Mouse (Mus musculus) neural tube, embryonic 11.5 days (tissue): ENCODE measurements around the gene Maml2. TPM values are rescaled to one million over a fixed set of nuclear protein-coding genes. Genes with fewer than 3 reads are reported as not detected.

ENCODE experiments used
- ATAC-seq: fragments of 200-750 bp; cut with Nextera tagmentation; 2 replicates; pipeline ENCODE4 v1.8.0; 2017; ENCODE audit warnings: moderate number of reproducible peaks, mild to moderate bottlenecking, moderate TSS enrichment, moderate library complexity; ENCODE audit not compliant: insufficient read depth, low FRiP score, low TSS enrichment
- DNase-seq: peaks from one replicate; pipeline ENCODE4 v3.0.0-alpha.2; 2015; ENCODE audit warnings: low spot score
- H3K27ac ChIP-seq: fragments of 300-500 bp; sonication (generic); 2 replicates; pipeline ENCODE4 v1.5.1; 2014; ENCODE audit warnings: low read depth, mild to moderate bottlenecking, low read length
- H3K27me3 ChIP-seq: fragments of 300-500 bp; sonication (generic); 2 replicates; pipeline ENCODE4 v1.6.1; 2014; ENCODE audit warnings: mild to moderate bottlenecking, low read length, mixed read lengths; ENCODE audit not compliant: control insufficient read depth, insufficient read depth
- H3K36me3 ChIP-seq: fragments of 300-500 bp; sonication (generic); 2 replicates; pipeline ENCODE4 v1.6.1; 2014; ENCODE audit warnings: mild to moderate bottlenecking, low read length, moderate library complexity, mixed read lengths; ENCODE audit not compliant: control insufficient read depth, insufficient read depth
- H3K4me1 ChIP-seq: fragments of 300-500 bp; sonication (generic); 2 replicates; pipeline ENCODE4 v1.6.1; 2014; ENCODE audit warnings: low read length, mixed read lengths; ENCODE audit not compliant: control insufficient read depth, insufficient read depth
- H3K4me2 ChIP-seq: fragments of 300-500 bp; sonication (generic); 2 replicates; pipeline ENCODE4 v1.6.1; 2014; ENCODE audit warnings: low read depth, mild to moderate bottlenecking, moderate library complexity
- H3K4me3 ChIP-seq: fragments of 300-500 bp; sonication (generic); 2 replicates; pipeline ENCODE4 v1.5.1; 2014; ENCODE audit warnings: low read depth, low read length
- H3K9ac ChIP-seq: fragments of 300-500 bp; sonication (generic); 2 replicates; pipeline ENCODE4 v1.6.1; 2014; ENCODE audit warnings: mild to moderate bottlenecking, low read length
- H3K9me3 ChIP-seq: fragments of 300-500 bp; sonication (generic); 2 replicates; pipeline ENCODE4 v1.6.1; 2016; ENCODE audit warnings: low read length; ENCODE audit not compliant: control insufficient read depth
- WGBS: fragments of 180-500 bp; shearing (Covaris S2); extraction: QIAGEN DNeasy Blood & Tissue Kit; methylation state at CpG from one replicate; pipeline ENCODE4 v1.1.7; 2014; 5-methylcytosine and 5-hydroxymethylcytosine counted together
- polyA plus RNA-seq: library from polyadenylated mRNA; unstranded; fragments of >200 nt; fragmentation: Nextera tagmentation; extraction: Ambion mirVana; gene quantifications from 2 replicates; pipeline ENCODE4 v1.2.1, GENCODE M21; 2014

The Maml2 gene
- polyA plus RNA-seq, 1 experiment from 2014 or later, result 14.1 TPM

GRCm38 (mm10) chr9:13574913-13575312, 277.2 kb downstream of the Maml2 start:
- ATAC-seq (no peak), DNase-seq (no peak)
- H3K9me3 ChIP-seq, result no peaks in the 10 kb centered on the region
- H3K27me3 ChIP-seq, result no peaks in the 10 kb centered on the region
- H3K27ac ChIP-seq, result no peak overlapping the region
- no peaks in the 10 kb centered on the region; the same call in 1 of the 2 replicates for H3K4me1 ChIP-seq
- no peak overlapping the region for H3K9ac ChIP-seq
- no peaks in the 10 kb centered on the region for H3K36me3 ChIP-seq
- 60% methylated on average over 2 of the region's 2 CpGs for WGBS
- H3K4me3 ChIP-seq, result no peak overlapping the region
- H3K4me2 ChIP-seq, result no peak overlapping the region

- Histone ChIP-seq H3K4me1 (peaks cover under 1% of the 10 kb centered on the region; the same call in 1 of the 2 replicates), H3K4me3 (no peak overlapping the region), H3K9me3 (no peaks in the 10 kb centered on the region), H3K9ac (no peak overlapping the region), H3K4me2 (no peak overlapping the region), H3K27ac (no peak overlapping the region), H3K27me3 (no peaks in the 10 kb centered on the region), H3K36me3 (no peaks in the 10 kb centered on the region)
- no peak for ATAC-seq
- WGBS, result 79% methylated on average over 1 of the region's 1 CpGs
- no peak for DNase-seq
Measured at GRCm38 (mm10) chr9:13577150-13577549, 279.4 kb downstream of the Maml2 start.

- ATAC-seq, result no peak
- no peak for DNase-seq
- H3K27ac ChIP-seq, result no peak overlapping the region
- H3K36me3 ChIP-seq, result no peaks in the 10 kb centered on the region
- H3K4me2 ChIP-seq, result no peak overlapping the region
- no peak overlapping the region for H3K9ac ChIP-seq
- no peak overlapping the region for H3K4me3 ChIP-seq
- 83% methylated on average over 5 of the region's 5 CpGs for whole genome bisulfite sequencing
- no peaks in the 10 kb centered on the region for H3K27me3 ChIP-seq
- H3K4me1 ChIP-seq, result peaks cover 4% of the 10 kb centered on the region
- no peaks in the 10 kb centered on the region for H3K9me3 ChIP-seq
Measured at GRCm38 (mm10) chr9:13581184-13581583, 283.4 kb downstream of the Maml2 start.

GRCm38 (mm10) chr9:13583952-13584351, 286.2 kb downstream of the Maml2 start:
- no peak for DNase-seq
- no peak overlapping the region for H3K9ac ChIP-seq

GRCm38 (mm10) chr9:13584435-13584834, 286.7 kb downstream of the Maml2 start:
- DNase-seq (no peak), ATAC-seq (no peak)
- peaks cover 7% of the 10 kb centered on the region for H3K4me1 ChIP-seq
- no peak overlapping the region for H3K4me2 ChIP-seq
- H3K36me3 ChIP-seq, result no peaks in the 10 kb centered on the region
- no peak overlapping the region for H3K27ac ChIP-seq
- H3K4me3 ChIP-seq, result no peak overlapping the region
- H3K9ac ChIP-seq, result no peak overlapping the region
- H3K9me3 ChIP-seq, result no peaks in the 10 kb centered on the region
- WGBS, result 82% methylated on average over 3 of the region's 3 CpGs
- no peaks in the 10 kb centered on the region for H3K27me3 ChIP-seq

More at GRCm38 (mm10) chr9:13583952-13584351, 286.2 kb downstream of the Maml2 start:
- H3K36me3 ChIP-seq, result no peaks in the 10 kb centered on the region
- no peak overlapping the region for H3K4me2 ChIP-seq
- H3K4me3 ChIP-seq, result no peak overlapping the region
- H3K9me3 ChIP-seq, result no peaks in the 10 kb centered on the region
- peaks cover 7% of the 10 kb centered on the region for H3K4me1 ChIP-seq
- H3K27ac ChIP-seq, result no peak overlapping the region
- H3K27me3 ChIP-seq, result no peaks in the 10 kb centered on the region
- no peak for ATAC-seq
- 50% methylated on average over 5 of the region's 5 CpGs for WGBS

DNA sequence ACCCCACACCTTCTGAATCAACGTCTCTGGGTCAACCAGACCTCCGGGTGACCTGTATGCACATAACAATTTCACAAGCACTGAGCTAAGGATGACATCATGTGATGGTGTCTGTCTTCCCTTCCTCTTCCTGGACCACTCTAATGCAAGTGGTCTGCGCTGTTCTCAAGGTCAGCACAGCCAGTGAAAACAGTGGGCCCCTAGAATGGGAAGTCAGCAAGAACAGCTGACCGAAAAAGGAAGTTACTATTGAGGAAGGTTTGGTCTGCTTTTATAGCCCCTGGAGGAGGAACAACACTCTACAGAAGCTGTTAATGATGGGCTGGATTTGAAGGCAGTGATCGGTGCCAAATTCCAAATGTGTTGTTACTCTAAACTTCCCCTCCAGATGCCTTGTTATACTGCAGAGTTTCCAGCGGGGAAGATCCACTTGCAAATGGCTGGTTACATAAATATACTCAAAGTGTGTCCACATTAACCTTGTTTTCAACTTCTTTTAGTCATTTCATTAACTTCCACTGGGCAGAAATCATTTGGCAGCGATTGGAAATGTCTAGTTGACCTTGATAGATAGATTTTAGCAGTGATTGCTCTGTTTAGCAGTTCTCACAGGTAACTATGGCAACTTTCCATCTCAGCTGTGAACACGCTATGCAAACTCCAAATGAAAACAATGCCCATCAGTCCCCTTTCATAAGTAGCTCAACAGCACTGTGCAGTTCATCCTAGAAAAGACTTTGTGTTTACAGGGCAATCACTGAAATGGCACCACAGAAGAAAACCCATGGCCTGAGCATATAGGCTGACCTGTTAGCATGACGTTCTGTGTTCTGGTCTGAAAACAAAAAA, 289.6 kb downstream of the Maml2 start:
- WGBS, result 64% methylated on average over 9 of the region's 9 CpGs

DNA sequence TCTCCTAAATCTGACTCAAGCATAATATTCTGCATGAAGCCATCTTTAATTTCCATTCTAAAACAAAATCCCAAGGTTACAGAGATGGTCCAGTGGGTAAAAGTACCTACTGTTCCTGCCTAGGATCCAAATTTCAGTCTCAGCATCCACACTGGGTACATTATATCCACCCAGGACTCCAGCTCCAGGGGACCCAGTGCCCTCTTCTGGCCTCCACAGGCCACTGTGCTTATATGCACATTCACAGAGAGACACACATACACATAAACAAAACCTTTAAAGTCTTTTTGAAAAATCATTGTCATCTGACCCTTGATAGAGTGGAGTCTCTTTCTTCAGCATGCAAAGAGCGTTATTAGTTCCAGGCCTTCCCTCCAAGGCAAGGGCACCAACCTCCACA, 291.0 kb downstream of the Maml2 start:
- H3K4me1 ChIP-seq, result peaks cover 2% of the 10 kb centered on the region; the same call in 1 of the 2 replicates
- H3K4me2 ChIP-seq, result no peak overlapping the region
- no peak for DNase-seq
- 100% methylated on average over 1 of the region's 1 CpGs for WGBS
- H3K27me3 ChIP-seq, result no peaks in the 10 kb centered on the region
- no peaks in the 10 kb centered on the region for H3K36me3 ChIP-seq
- H3K4me3 ChIP-seq, result no peak overlapping the region
- H3K27ac ChIP-seq, result no peak overlapping the region
- H3K9ac ChIP-seq, result no peak overlapping the region
- ATAC-seq, result no peak
- no peaks in the 10 kb centered on the region for H3K9me3 ChIP-seq

More for the DNA sequence above, 289.6 kb downstream of the Maml2 start:
- peaks cover 5% of the 10 kb centered on the region for H3K4me1 ChIP-seq
- H3K9me3 ChIP-seq, result no peaks in the 10 kb centered on the region
- H3K27ac ChIP-seq, result no peak overlapping the region
- no peak overlapping the region for H3K4me3 ChIP-seq
- ATAC-seq (no peak), DNase-seq (no peak)
- no peak overlapping the region for H3K9ac ChIP-seq
- no peak overlapping the region for H3K4me2 ChIP-seq
- no peaks in the 10 kb centered on the region for H3K27me3 ChIP-seq
- no peaks in the 10 kb centered on the region for H3K36me3 ChIP-seq

DNA sequence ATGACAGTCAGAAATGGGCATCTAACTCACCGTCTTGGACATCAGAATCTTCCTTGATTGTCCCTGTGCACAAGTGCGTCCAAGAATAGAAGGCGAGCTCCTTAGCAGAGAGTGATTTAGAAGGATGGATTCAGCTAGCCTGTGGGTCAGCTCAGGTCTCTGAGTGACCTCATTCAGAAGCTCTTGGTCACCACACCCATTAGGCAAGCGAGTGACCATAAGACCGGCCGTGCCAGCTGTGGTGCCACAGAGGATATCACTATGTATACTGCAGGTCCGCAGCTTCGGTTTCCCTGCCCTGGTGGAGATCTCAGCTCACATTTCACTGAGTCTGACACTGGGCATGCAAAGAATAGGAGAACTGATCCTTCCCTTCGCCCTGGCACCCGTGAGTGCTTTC, 294.9 kb downstream of the Maml2 start:
- Histone ChIP-seq H3K4me3 (no peak overlapping the region), H3K27ac (no peak overlapping the region), H3K4me1 (no peaks in the 10 kb centered on the region), H3K9ac (no peak overlapping the region), H3K36me3 (no peaks in the 10 kb centered on the region), H3K27me3 (no peaks in the 10 kb centered on the region), H3K4me2 (no peak overlapping the region), H3K9me3 (no peaks in the 10 kb centered on the region)
- no peak for DNase-seq
- no peak for ATAC-seq
- WGBS, result 90% methylated on average over 10 of the region's 10 CpGs

DNA sequence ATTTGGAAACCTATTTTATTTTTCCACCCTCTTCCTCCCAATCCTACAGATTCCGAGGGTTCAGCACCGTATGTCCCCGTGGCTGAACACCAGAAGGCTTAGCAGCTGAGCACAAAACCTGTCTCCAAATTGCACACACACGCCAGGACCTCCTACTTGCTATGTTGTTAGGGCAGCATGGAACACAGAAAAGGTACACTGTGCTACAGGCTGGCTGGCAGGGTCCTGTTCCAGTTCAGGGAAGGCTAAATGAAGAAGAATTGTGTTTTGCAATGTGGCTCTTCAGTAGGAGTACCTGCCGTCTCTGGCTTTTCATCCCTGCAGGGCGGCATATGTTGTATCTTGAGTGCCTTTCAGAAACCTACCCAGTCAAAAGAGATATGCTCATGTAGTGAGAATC, 300.0 kb downstream of the Maml2 start:
- no peak overlapping the region for H3K4me2 ChIP-seq
- 87% methylated on average over 6 of the region's 6 CpGs for WGBS
- no peaks in the 10 kb centered on the region for H3K36me3 ChIP-seq
- no peaks in the 10 kb centered on the region for H3K4me1 ChIP-seq
- DNase-seq, result no peak
- H3K27ac ChIP-seq, result no peak overlapping the region
- no peak for ATAC-seq
- no peaks in the 10 kb centered on the region for H3K9me3 ChIP-seq
- no peak overlapping the region for H3K4me3 ChIP-seq
- H3K27me3 ChIP-seq, result no peaks in the 10 kb centered on the region
- no peak overlapping the region for H3K9ac ChIP-seq
